Mouse (Mus musculus): ENCODE measurements around the gene Nrg3. TPM values are rescaled to one million over a fixed set of nuclear protein-coding genes. Genes with fewer than 3 reads are reported as not detected.
"Not testable (repeated sequence)": the region's sequence is repeated elsewhere in the genome, so short reads cannot be mapped to it uniquely, and the experiment has no call there.

Nrg3 gene
- polyA plus RNA-seq, 1 experiment from 2014 or later = 15.9 TPM

GRCm38 (mm10) chr14:39117977-39118376 is 354.9 kb downstream of the Nrg3 start:
- H3K4me1 ChIP-seq (replicated peaks; ENCODE audit: control insufficient read depth, insufficient read depth, low read length) = 0 out of 2 replicates have a peak, but pooled peaks cover 2% of the 10 kb centered on the region

GRCm38 (mm10) chr14:39116522-39117231 is 356.2 kb downstream of the Nrg3 start:
- DNase-seq (ENCODE audit: low spot score); H3K36me3 ChIP-seq (replicated peaks; ENCODE audit: control insufficient read depth, insufficient read depth); H3K4me1 ChIP-seq (replicated peaks; ENCODE audit: control insufficient read depth, insufficient read depth, low read length); H3K27ac ChIP-seq; H3K27me3 ChIP-seq (ENCODE audit: control insufficient read depth, insufficient read depth, low read length); H3K9ac ChIP-seq; H3K9me3 ChIP-seq (ENCODE audit: control insufficient read depth, low read length); ATAC-seq (ENCODE audit: low FRiP score); H3K4me2 ChIP-seq (replicated peaks); H3K4me3 ChIP-seq (replicated peaks; ENCODE audit: low read length): not testable (repeated sequence)
- 87% methylated on average over 3 of the region's 3 CpGs for WGBS

More at GRCm38 (mm10) chr14:39117977-39118376, 354.9 kb downstream of the Nrg3 start:
- 61% methylated on average over 3 of the region's 3 CpGs for WGBS
- Histone ChIP-seq H3K36me3 (replicated peaks; ENCODE audit: control insufficient read depth, insufficient read depth) (no peaks in the 10 kb centered on the region), H3K27ac (no peak overlapping the region), H3K9me3 (ENCODE audit: control insufficient read depth, low read length) (no peaks in the 10 kb centered on the region), H3K27me3 (ENCODE audit: control insufficient read depth, insufficient read depth, low read length) (no peaks in the 10 kb centered on the region), H3K4me2 (replicated peaks) (no peak overlapping the region), H3K4me3 (replicated peaks; ENCODE audit: low read length) (no peak overlapping the region), H3K9ac (no peak overlapping the region)
- no peak for DNase-seq (ENCODE audit: low spot score)
- ATAC-seq (ENCODE audit: low FRiP score) = no peak

- Histone ChIP-seq H3K4me2 (replicated peaks) (no peak overlapping the region), H3K9me3 (ENCODE audit: control insufficient read depth, low read length) (no peaks in the 10 kb centered on the region), H3K4me1 (replicated peaks; ENCODE audit: control insufficient read depth, insufficient read depth, low read length) (0 out of 2 replicates have a peak, but pooled peaks cover 7% of the 10 kb centered on the region), H3K36me3 (replicated peaks; ENCODE audit: control insufficient read depth, insufficient read depth) (no peaks in the 10 kb centered on the region), H3K27ac (no peak overlapping the region), H3K4me3 (replicated peaks; ENCODE audit: low read length) (no peak overlapping the region), H3K27me3 (ENCODE audit: control insufficient read depth, insufficient read depth, low read length) (no peaks in the 10 kb centered on the region), H3K9ac (no peak overlapping the region)
- ATAC-seq (ENCODE audit: low FRiP score) (no peak), DNase-seq (ENCODE audit: low spot score) (no peak)
- WGBS = 84% methylated on average over 3 of the region's 3 CpGs
Observed at GRCm38 (mm10) chr14:39109566-39109965, 363.3 kb downstream of the Nrg3 start.

GRCm38 (mm10) chr14:39106776-39107175 is 366.1 kb downstream of the Nrg3 start:
- Histone ChIP-seq H3K4me2 (replicated peaks) (no peak overlapping the region), H3K27me3 (ENCODE audit: control insufficient read depth, insufficient read depth, low read length) (no peaks in the 10 kb centered on the region), H3K36me3 (replicated peaks; ENCODE audit: control insufficient read depth, insufficient read depth) (no peaks in the 10 kb centered on the region), H3K9me3 (ENCODE audit: control insufficient read depth, low read length) (no peaks in the 10 kb centered on the region), H3K9ac (no peak overlapping the region), H3K4me1 (replicated peaks; ENCODE audit: control insufficient read depth, insufficient read depth, low read length) (no peaks in the 10 kb centered on the region), H3K4me3 (replicated peaks; ENCODE audit: low read length) (no peak overlapping the region), H3K27ac (no peak overlapping the region)
- ATAC-seq (ENCODE audit: low FRiP score) = no peak
- DNase-seq (ENCODE audit: low spot score) = no peak
- 93% methylated on average over 3 of the region's 3 CpGs for WGBS

GRCm38 (mm10) chr14:39095219-39095618 is 377.7 kb downstream of the Nrg3 start:
- no peak for ATAC-seq (ENCODE audit: low FRiP score)
- no peaks in the 10 kb centered on the region for H3K9me3 ChIP-seq (ENCODE audit: control insufficient read depth, low read length)
- no peak overlapping the region for H3K27ac ChIP-seq
- DNase-seq (ENCODE audit: low spot score) = no peak
- H3K4me1 ChIP-seq (replicated peaks; ENCODE audit: control insufficient read depth, insufficient read depth, low read length) = no peaks in the 10 kb centered on the region
- no peaks in the 10 kb centered on the region for H3K36me3 ChIP-seq (replicated peaks; ENCODE audit: control insufficient read depth, insufficient read depth)
- no peak overlapping the region for H3K4me3 ChIP-seq (replicated peaks; ENCODE audit: low read length)
- 63% methylated on average over 1 of the region's 1 CpGs for WGBS
- H3K9ac ChIP-seq = no peak overlapping the region
- no peak overlapping the region for H3K4me2 ChIP-seq (replicated peaks)
- H3K27me3 ChIP-seq (ENCODE audit: control insufficient read depth, insufficient read depth, low read length) = no peaks in the 10 kb centered on the region

GRCm38 (mm10) chr14:39079461-39079860 is 393.4 kb downstream of the Nrg3 start:
- no peak overlapping the region for H3K4me3 ChIP-seq (replicated peaks; ENCODE audit: low read length)
- H3K4me1 ChIP-seq (replicated peaks; ENCODE audit: control insufficient read depth, insufficient read depth, low read length) = no peaks in the 10 kb centered on the region
- ATAC-seq (ENCODE audit: low FRiP score) (no peak), DNase-seq (ENCODE audit: low spot score) (no peak)
- no peaks in the 10 kb centered on the region for H3K27me3 ChIP-seq (ENCODE audit: control insufficient read depth, insufficient read depth, low read length)
- no peaks in the 10 kb centered on the region for H3K36me3 ChIP-seq (replicated peaks; ENCODE audit: control insufficient read depth, insufficient read depth)
- H3K4me2 ChIP-seq (replicated peaks) = no peak overlapping the region
- no peak overlapping the region for H3K27ac ChIP-seq
- 88% methylated on average over 1 of the region's 1 CpGs for WGBS
- H3K9ac ChIP-seq = no peak overlapping the region
- H3K9me3 ChIP-seq (ENCODE audit: control insufficient read depth, low read length) = no peaks in the 10 kb centered on the region

GRCm38 (mm10) chr14:39051542-39051941 is 421.3 kb downstream of the Nrg3 start:
- H3K9ac ChIP-seq = no peak overlapping the region
- H3K4me2 ChIP-seq (replicated peaks) = no peak overlapping the region
- DNase-seq (ENCODE audit: low spot score) = no peak
- H3K9me3 ChIP-seq (ENCODE audit: control insufficient read depth, low read length) = no peaks in the 10 kb centered on the region
- no peak overlapping the region for H3K4me3 ChIP-seq (replicated peaks; ENCODE audit: low read length)
- no peaks in the 10 kb centered on the region for H3K4me1 ChIP-seq (replicated peaks; ENCODE audit: control insufficient read depth, insufficient read depth, low read length)
- H3K27ac ChIP-seq = no peak overlapping the region
- no peaks in the 10 kb centered on the region for H3K36me3 ChIP-seq (replicated peaks; ENCODE audit: control insufficient read depth, insufficient read depth)
- no peaks in the 10 kb centered on the region for H3K27me3 ChIP-seq (ENCODE audit: control insufficient read depth, insufficient read depth, low read length)
- 84% methylated on average over 2 of the region's 2 CpGs for WGBS
- ATAC-seq (ENCODE audit: low FRiP score) = no peak

- H3K36me3 ChIP-seq (replicated peaks; ENCODE audit: control insufficient read depth, insufficient read depth) = no peaks in the 10 kb centered on the region
- DNase-seq (ENCODE audit: low spot score) (no peak), ATAC-seq (ENCODE audit: low FRiP score) (no peak)
- H3K9ac ChIP-seq = no peak overlapping the region
- H3K4me2 ChIP-seq (replicated peaks) = no peak overlapping the region
- no peak overlapping the region for H3K4me3 ChIP-seq (replicated peaks; ENCODE audit: low read length)
- no peaks in the 10 kb centered on the region for H3K4me1 ChIP-seq (replicated peaks; ENCODE audit: control insufficient read depth, insufficient read depth, low read length)
- no peaks in the 10 kb centered on the region for H3K9me3 ChIP-seq (ENCODE audit: control insufficient read depth, low read length)
- WGBS = 73% methylated on average over 2 of the region's 2 CpGs
- H3K27me3 ChIP-seq (ENCODE audit: control insufficient read depth, insufficient read depth, low read length) = no peaks in the 10 kb centered on the region
- H3K27ac ChIP-seq = no peak overlapping the region
Observed at GRCm38 (mm10) chr14:39049021-39049420, 423.9 kb downstream of the Nrg3 start.

- no peaks in the 10 kb centered on the region for H3K36me3 ChIP-seq (replicated peaks; ENCODE audit: control insufficient read depth, insufficient read depth)
- no peaks in the 10 kb centered on the region for H3K27me3 ChIP-seq (ENCODE audit: control insufficient read depth, insufficient read depth, low read length)
- no peak for DNase-seq (ENCODE audit: low spot score)
- H3K27ac ChIP-seq = no peak overlapping the region; the same call in 1 of the 2 replicates
- no peak overlapping the region for H3K4me3 ChIP-seq (replicated peaks; ENCODE audit: low read length)
- H3K4me2 ChIP-seq (replicated peaks) = no peak overlapping the region
- no peaks in the 10 kb centered on the region for H3K4me1 ChIP-seq (replicated peaks; ENCODE audit: control insufficient read depth, insufficient read depth, low read length)
- WGBS = 79% methylated on average over 1 of the region's 1 CpGs
- no peak overlapping the region for H3K9ac ChIP-seq
- no peaks in the 10 kb centered on the region for H3K9me3 ChIP-seq (ENCODE audit: control insufficient read depth, low read length)
- no peak for ATAC-seq (ENCODE audit: low FRiP score)
Observed at GRCm38 (mm10) chr14:39044290-39044689, 428.6 kb downstream of the Nrg3 start.

All from hindbrain, embryonic 14.5 days (tissue).